Mouse (Mus musculus): Measurements from ENCODE around the gene Tom1l1.

DNA sequence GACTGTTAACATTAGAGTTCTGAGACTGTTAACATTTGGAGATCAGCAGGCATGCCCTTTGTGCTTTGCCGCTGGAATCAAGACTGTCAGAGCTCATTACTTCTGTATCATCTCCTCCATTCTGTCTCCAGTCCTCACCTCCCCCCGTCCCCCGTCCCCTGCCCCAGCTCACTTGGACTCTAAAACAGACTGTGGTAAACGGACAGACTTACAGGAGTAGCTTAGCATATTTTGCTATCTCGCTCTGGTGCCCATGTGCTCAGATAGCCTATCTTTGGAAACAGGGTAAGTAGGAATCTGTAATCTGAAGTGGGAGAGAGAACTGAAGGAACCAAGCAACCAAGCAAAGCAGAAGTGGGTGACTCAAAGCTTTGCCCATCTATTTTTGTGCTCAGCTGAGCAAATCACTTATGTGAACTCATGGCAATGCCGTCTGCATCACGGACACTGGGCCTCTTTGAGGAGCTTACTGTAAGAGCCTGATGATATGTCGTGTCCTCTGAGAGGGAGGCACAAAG, 10.3 kb downstream of the Tom1l1 start:
- no peak for TF ChIP-seq GATA1 (IDR thresholded peaks at IDR 0.05; ENCODE audit: low read length)
- no peak for TF ChIP-seq TAL1 (IDR thresholded peaks at IDR 0.05; ENCODE audit: low read length)
